In the genomic region with DNA sequence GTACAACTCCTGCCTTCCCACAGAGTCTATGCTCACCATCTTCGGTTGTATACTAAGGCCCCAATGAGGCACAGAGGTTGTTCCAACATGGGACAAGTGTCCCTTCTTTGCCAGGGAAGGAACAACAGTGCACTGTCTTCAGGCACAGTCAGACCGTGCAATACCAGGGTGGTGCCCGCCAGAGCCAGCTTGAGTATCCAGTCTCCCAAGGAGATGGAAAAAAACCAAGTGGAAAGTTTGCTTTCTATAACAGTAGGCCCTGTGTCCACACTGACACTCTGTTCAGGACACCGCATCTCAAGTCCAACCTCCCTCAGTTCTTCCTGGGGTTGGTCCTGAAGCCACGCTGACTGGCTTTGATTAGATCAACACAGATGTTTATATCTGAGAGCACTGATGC, we compare ENCODE assay signal across 19 mouse cellular contexts.
DNase-seq lines count a peak whose midpoint lies in the region; ATAC-seq and TF ChIP-seq lines count a peak whose summit lies in the region.
"Had no signal": no experiment of that assay in that cellular context is flagged by ENCODE, and none has a peak within 500 bp of the region (broad histone marks: within the 10 kb centered on the region; RNA-seq: fewer than 3 reads in every experiment).

No protein-coding gene starts in this region.

- WGBS in heart, adult 2 months, result 64% methylated on average over 5 of the region's 5 CpGs
- 72% methylated on average over 5 of the region's 5 CpGs for WGBS in hindbrain, postnatal 0 days
- WGBS in hindbrain, embryonic 13.5 days, result 84% methylated on average over 5 of the region's 5 CpGs
- 59% methylated on average over 5 of the region's 5 CpGs for WGBS in olfactory bulb, adult 2 months

- H3K27ac ChIP-seq in heart, adult 2 months, result peak overlapping the region; percentile 81
- no peak overlapping the region for H3K27ac ChIP-seq in hindbrain, postnatal 0 days
- no peak overlapping the region for H3K27ac ChIP-seq in hindbrain, embryonic 13.5 days
- H3K27ac ChIP-seq in olfactory bulb, adult 2 months (ENCODE audit: insufficient read depth, low read depth, low read length), result 0 out of 2 replicates have a peak overlapping the region, but pooled peaks have one; percentile 6
- H3K27ac ChIP-seq: forebrain, embryonic 15.5 days; left cerebral cortex, adult 2 months; midbrain, embryonic 10.5 days had no signal

- H3K36me3 ChIP-seq in heart, adult 2 months (ENCODE audit: control insufficient read depth, insufficient read depth, low read length), result peaks cover 41% of the 10 kb centered on the region
- no peaks in the 10 kb centered on the region for H3K36me3 ChIP-seq in hindbrain, postnatal 0 days (ENCODE audit: insufficient read depth, low read length)
- H3K36me3 ChIP-seq in hindbrain, embryonic 13.5 days, result no peaks in the 10 kb centered on the region
- H3K36me3 ChIP-seq: forebrain, embryonic 15.5 days; midbrain, embryonic 10.5 days had no signal

- intact Hi-C loops in heart, adult 2 months (cut with DNase I), result no loop called here

- no peak for TF ChIP-seq POLR2A in heart, adult 2 months (IDR thresholded peaks at IDR 0.05; ENCODE audit: insufficient read depth, low read depth, low read length)
- no peak for TF ChIP-seq POLR2A in olfactory bulb, adult 2 months (IDR thresholded peaks at IDR 0.05; ENCODE audit: insufficient read depth, low read depth, low read length)

- no peak overlapping the region for H3K4me3 ChIP-seq in heart, adult 2 months
- no peak overlapping the region for H3K4me3 ChIP-seq in hindbrain, postnatal 0 days (ENCODE audit: low read length)
- no peak overlapping the region for H3K4me3 ChIP-seq in hindbrain, embryonic 13.5 days
- H3K4me3 ChIP-seq in olfactory bulb, adult 2 months (ENCODE audit: insufficient read depth, low read depth, low read length), result no peak overlapping the region
- H3K4me3 ChIP-seq: erythroblast, embryonic 14.5 days; forebrain, embryonic 15.5 days; left cerebral cortex, adult 2 months; midbrain, embryonic 10.5 days had no signal

- ATAC-seq in hindbrain, postnatal 0 days, result peak; percentile 74
- no peak for ATAC-seq in hindbrain, embryonic 13.5 days (ENCODE audit: low FRiP score)
- ATAC-seq: forebrain, embryonic 15.5 days; intestine, embryonic 16.5 days had no signal

- peak in 1 of 2 experiments; percentile 24 for DNase-seq in heart, adult 2 months
- DNase-seq in heart, adult 9 months (ENCODE audit: low spot score in 2 of 2), result no peak
- DNase-seq in hindbrain, postnatal 0 days (ENCODE audit: low spot score), result peak; percentile 20
- DNase-seq in right cerebral cortex, postnatal 10 days (ENCODE audit: low spot score in 2 of 2), result peak; percentile 42 to 59
- no peak for DNase-seq in right cerebral cortex, postnatal 4 days
- no peak for DNase-seq in cerebellum, adult 11 months
- DNase-seq: adrenal gland, postnatal 36 days; cerebellum, adult 9-11 months; embryo, embryonic 11 days; kidney, postnatal 10 days; lung, postnatal 36 days; thymus, postnatal 4 days had no signal

- H3K27me3 ChIP-seq in heart, adult 2 months (ENCODE audit: control insufficient read depth, insufficient read depth, low read length), result no peaks in the 10 kb centered on the region
- H3K27me3 ChIP-seq in hindbrain, postnatal 0 days (ENCODE audit: insufficient read depth, low read length), result no peaks in the 10 kb centered on the region
- no peaks in the 10 kb centered on the region for H3K27me3 ChIP-seq in hindbrain, embryonic 13.5 days
- H3K27me3 ChIP-seq: forebrain, embryonic 15.5 days had no signal

- peaks cover 6% of the 10 kb centered on the region for H3K4me1 ChIP-seq in heart, adult 2 months (ENCODE audit: control insufficient read depth, insufficient read depth, low read length)
- H3K4me1 ChIP-seq in hindbrain, postnatal 0 days (ENCODE audit: insufficient read depth, low read length), result no peaks in the 10 kb centered on the region
- no peaks in the 10 kb centered on the region for H3K4me1 ChIP-seq in hindbrain, embryonic 13.5 days (replicated peaks)
- peaks cover 10% of the 10 kb centered on the region for H3K4me1 ChIP-seq in olfactory bulb, adult 2 months (ENCODE audit: control insufficient read depth, insufficient read depth, low read length)
- H3K4me1 ChIP-seq: forebrain, embryonic 15.5 days; midbrain, embryonic 10.5 days had no signal

- no peaks in the 10 kb centered on the region for H3K9me3 ChIP-seq in hindbrain, postnatal 0 days (ENCODE audit: low read length)
- H3K9me3 ChIP-seq in hindbrain, embryonic 13.5 days, result no peaks in the 10 kb centered on the region
- H3K9me3 ChIP-seq: forebrain, embryonic 15.5 days; midbrain, embryonic 10.5 days had no signal

- peak overlapping the region; percentile 38; the same call in 1 of the 2 replicates for H3K9ac ChIP-seq in heart, adult 2 months (ENCODE audit: low read depth, low read length)
- no peak overlapping the region for H3K9ac ChIP-seq in hindbrain, postnatal 0 days (replicated peaks; ENCODE audit: low read length)
- H3K9ac ChIP-seq in hindbrain, embryonic 13.5 days, result no peak overlapping the region
- H3K9ac ChIP-seq: forebrain, embryonic 15.5 days had no signal

- H3K4me2 ChIP-seq in hindbrain, postnatal 0 days (ENCODE audit: low read depth, low read length), result no peak overlapping the region
- H3K4me2 ChIP-seq in hindbrain, embryonic 13.5 days, result no peak overlapping the region
- H3K4me2 ChIP-seq: forebrain, embryonic 15.5 days had no signal

- no peak for TF ChIP-seq CTCF in heart, adult 2 months (IDR thresholded peaks at IDR 0.05)
- no peak for TF ChIP-seq CTCF in hindbrain, postnatal 0 days (IDR thresholded peaks at IDR 0.05; ENCODE audit: low read depth)
- no peak for TF ChIP-seq CTCF in olfactory bulb, adult 2 months (IDR thresholded peaks at IDR 0.05; ENCODE audit: insufficient read depth, low read depth, low read length)

- no peaks in the 10 kb centered on the region for H3K79me2 ChIP-seq in heart, adult 2 months (replicated peaks; ENCODE audit: control insufficient read depth, insufficient read depth, low read length)

- no peak for TF ChIP-seq EP300 in heart, adult 2 months (IDR thresholded peaks at IDR 0.05; ENCODE audit: insufficient read depth, low read depth, low read length)

Comparison
In these comparisons a context has a peak if more than half of its experiments do, and no peak if none do; other contexts are left out.
1. DNase-seq: peak in hindbrain, postnatal 0 days (single experiment) and right cerebral cortex, postnatal 10 days (2 of 2); none in heart, adult 9 months (0 of 2), right cerebral cortex, postnatal 4 days (single experiment) and cerebellum, adult 11 months (single experiment).
2. H3K27ac ChIP-seq: peak in heart, adult 2 months (single experiment) and olfactory bulb, adult 2 months (single experiment); none in hindbrain, postnatal 0 days (single experiment) and hindbrain, embryonic 13.5 days (single experiment).